28 mouse cellular contexts compared by ENCODE assay signal in genomic region chr7:143503926-143504325, GRCm38 (mm10). TPM values are rescaled to one million over a fixed set of nuclear protein-coding genes. Genes with fewer than 3 reads are reported as not detected.
DNase-seq lines count a peak whose midpoint lies in the region; TF ChIP-seq lines count a peak whose summit lies in the region.
"Had no signal": no experiment of that assay in that cellular context is flagged by ENCODE, and none has a peak within 500 bp of the region (broad histone marks: within the 10 kb centered on the region; RNA-seq: fewer than 3 reads in every experiment).

No protein-coding gene starts in this region.

- H3K9me3 ChIP-seq in E14TG2a.4 (ENCODE audit: low read length) = no peaks in the 10 kb centered on the region
- H3K9me3 ChIP-seq: embryonic facial prominence, embryonic 13.5 days; embryonic facial prominence, embryonic 15.5 days; forebrain, embryonic 10.5 days; forebrain, embryonic 12.5 days had no signal

- H3K27me3 ChIP-seq in kidney, adult 2 months (replicated peaks; ENCODE audit: control insufficient read depth, insufficient read depth, low read length) = no peaks in the 10 kb centered on the region
- peaks cover 56% of the 10 kb centered on the region for H3K27me3 ChIP-seq in E14TG2a.4 (ENCODE audit: insufficient read depth, low read length)

- no peak overlapping the region for H3K4me3 ChIP-seq in kidney, adult 2 months (ENCODE audit: insufficient read depth, low read depth, low read length)
- H3K4me3 ChIP-seq in E14TG2a.4 (replicated peaks; ENCODE audit: low read length) = 0 out of 2 replicates have a peak overlapping the region, but pooled peaks have one; percentile 10
- H3K4me3 ChIP-seq: embryonic facial prominence, embryonic 13.5 days; embryonic facial prominence, embryonic 15.5 days; erythroblast, embryonic 14.5 days; forebrain, embryonic 10.5 days; forebrain, embryonic 12.5 days had no signal

- no peak overlapping the region for H3K27ac ChIP-seq in kidney, adult 2 months (ENCODE audit: insufficient read depth, low read depth, low read length)
- H3K27ac ChIP-seq: embryonic facial prominence, embryonic 13.5 days; embryonic facial prominence, embryonic 15.5 days; forebrain, embryonic 10.5 days; forebrain, embryonic 12.5 days had no signal

- WGBS in kidney, adult 2 months = 67% methylated on average over 6 of the region's 6 CpGs

- H3K4me1 ChIP-seq in kidney, adult 2 months (ENCODE audit: control insufficient read depth, insufficient read depth, low read length) = peaks cover 8% of the 10 kb centered on the region; the same call in 1 of the 2 replicates
- H3K4me1 ChIP-seq in E14TG2a.4 (replicated peaks; ENCODE audit: low read depth, low read length) = peaks cover 63% of the 10 kb centered on the region

- TF ChIP-seq CTCF in kidney, adult 2 months (conservative IDR thresholded peaks at IDR 0.05; ENCODE audit: insufficient read depth, insufficient read length, low read depth, low read length) = no peak
- no peak for TF ChIP-seq CTCF in E14TG2a.4 (conservative IDR thresholded peaks at IDR 0.05; ENCODE audit: low read length)

- TF ChIP-seq POLR2A in kidney, adult 2 months (IDR thresholded peaks at IDR 0.05; ENCODE audit: low read depth, low read length) = no peak

- peak; percentile 65 for DNase-seq in kidney, adult 2 months
- DNase-seq in kidney, postnatal 10 days = no peak
- peak; percentile 47 to 54 for DNase-seq in kidney, postnatal 36 days
- DNase-seq in kidney, postnatal 25 days = no peak
- peak; percentile 65 for DNase-seq in yolk sac, embryonic 10.5 days (ENCODE audit: low spot score)
- DNase-seq in urinary bladder, postnatal 4 days (ENCODE audit: low spot score in 2 of 2) = no peak
- DNase-seq: adrenal gland, adult 2 months; adrenal gland, postnatal 10 days; adrenal gland, postnatal 25 days; B cell, adult 2 months; cerebellum, adult 11 months; cerebellum, adult 18-20 months; cerebellum, adult 8-10 months; cerebellum, adult 9-11 months; cerebellum, postnatal 14 days; cerebellum, postnatal 36 days; embryo, embryonic 11 days had no signal

- H3K36me3 ChIP-seq in kidney, adult 2 months (ENCODE audit: control insufficient read depth, insufficient read depth, low read length) = no peaks in the 10 kb centered on the region
- peaks cover 6% of the 10 kb centered on the region; the same call in 1 of the 2 replicates for H3K36me3 ChIP-seq in E14TG2a.4 (ENCODE audit: insufficient read depth, low read length)
- H3K36me3 ChIP-seq: embryonic facial prominence, embryonic 13.5 days; embryonic facial prominence, embryonic 15.5 days; forebrain, embryonic 10.5 days; forebrain, embryonic 12.5 days; G1E had no signal

RNA-seq across cellular contexts. Expression of gene Phlda2, which starts 1.0 kb away (rescaled TPM):
- polyA plus RNA-seq in kidney, adult 2 months (2012; rRNA removed) = 46.6 and 50.2 TPM in 2 replicates
- polyA plus RNA-seq: activated CD4-positive, CD25-positive, alpha-beta regulatory T cell, adult 4 months; forebrain, embryonic 16.5 days; Patski had no signal

RNA-seq across cellular contexts. Expression of gene Slc22a18, which starts 30.4 kb away (rescaled TPM):
- polyA plus RNA-seq in kidney, adult 2 months (2012; rRNA removed) = 1,125 and 1,412 TPM in 2 replicates
- polyA plus RNA-seq: CD4-positive, CD25-positive, alpha-beta regulatory T cell, adult 4 months; erythroblast, embryonic 14.5 days had no signal

RNA-seq across cellular contexts. Expression of gene Cdkn1c, which starts 43.1 kb away (rescaled TPM):
- 30.8 and 31.0 TPM in 2 replicates for polyA plus RNA-seq in kidney, adult 2 months (2012; rRNA removed)

RNA-seq across cellular contexts. Expression of gene Nap1l4, which starts 45.0 kb away (rescaled TPM):
- 60.2 and 68.7 TPM in 2 replicates for polyA plus RNA-seq in kidney, adult 2 months (2012; rRNA removed)

Comparison
In these comparisons a context has a peak if more than half of its experiments do, and no peak if none do; other contexts are left out.
1. DNase-seq: peak in kidney, adult 2 months (single experiment), kidney, postnatal 36 days (2 of 2) and yolk sac, embryonic 10.5 days (single experiment); none in kidney, postnatal 10 days (single experiment), kidney, postnatal 25 days (0 of 2) and urinary bladder, postnatal 4 days (0 of 2).